Comparison of ENCODE assay signal across 13 mouse cellular contexts in the genomic region with DNA sequence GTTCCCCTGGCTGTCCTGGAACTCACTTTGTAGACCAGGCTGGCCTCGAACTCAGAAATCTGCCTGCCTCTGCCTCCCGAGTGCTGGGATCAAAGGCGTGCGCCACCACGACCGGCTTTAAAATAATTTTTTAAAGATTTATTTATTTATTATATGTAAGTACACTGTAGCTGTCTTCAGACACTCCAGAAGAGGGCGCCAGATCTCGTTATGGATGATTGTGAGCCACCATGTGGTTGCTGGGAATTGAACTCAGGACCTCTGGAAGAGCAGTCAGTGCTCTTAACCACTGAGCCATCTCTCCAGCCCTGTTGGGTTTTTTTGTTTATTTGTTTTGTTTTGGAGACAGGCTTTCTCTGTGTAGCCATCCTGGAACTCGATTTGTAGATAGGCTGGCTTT. TPM values are rescaled to one million over a fixed set of nuclear protein-coding genes. Genes with fewer than 3 reads are reported as not detected.
"Had no signal": no experiment of that assay in that cellular context is flagged by ENCODE, and none has a peak within 500 bp of the region (broad histone marks: within the 10 kb centered on the region; RNA-seq: fewer than 3 reads in every experiment).

No protein-coding gene starts in this region.

RNA-seq across cellular contexts. Expression of a gene that starts 24.3 kb away (rescaled TPM):
- total RNA-seq: layer of hippocampus, postnatal 10 days; layer of hippocampus, postnatal 36 days; left cerebral cortex, postnatal 14 days; left cerebral cortex, postnatal 4 days had no signal
- polyA plus RNA-seq: kidney, embryonic 16.5 days; large intestine, adult 2 months; limb, embryonic 12.5 days; liver, embryonic 11.5 days; lung, embryonic 15.5 days; midbrain, embryonic 10.5 days; midbrain, embryonic 16.5 days; neural tube, embryonic 12.5 days; neural tube, embryonic 15.5 days had no signal
